Mouse (Mus musculus): Measurements from ENCODE around the gene Syngr2.

DNA sequence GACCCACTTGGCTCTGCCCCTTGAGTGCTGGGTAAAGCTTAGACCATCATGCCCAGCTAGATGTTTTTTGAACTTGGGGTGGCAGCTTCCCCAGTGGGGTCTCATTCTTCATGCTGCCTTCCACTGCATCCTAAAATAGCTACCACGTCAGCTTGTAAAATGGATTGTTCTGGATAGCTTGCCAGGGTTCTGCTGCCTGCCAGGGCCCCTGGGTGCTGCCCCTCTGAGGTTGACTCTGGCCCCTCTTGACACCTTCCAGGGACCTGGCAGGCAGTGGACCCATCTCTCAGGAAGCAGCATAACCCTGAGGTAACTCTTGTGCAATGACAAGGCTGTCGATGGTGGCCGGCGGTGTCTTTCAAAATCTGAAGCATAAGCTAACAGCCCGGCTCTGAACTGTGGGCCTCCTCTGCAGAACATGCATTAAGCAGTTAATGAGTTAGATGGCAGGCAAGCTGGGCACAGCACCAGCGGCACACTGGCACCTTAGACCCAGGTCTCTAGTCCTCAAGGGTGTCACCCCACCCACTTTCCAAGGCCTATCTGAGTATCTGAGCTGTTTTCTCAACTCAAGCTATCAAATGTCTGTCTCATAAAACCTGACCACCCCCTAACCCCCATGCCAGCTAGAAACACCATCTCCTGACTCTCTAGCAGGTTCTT, 5.4 kb downstream of the Syngr2 start:
- TF ChIP-seq GATA1 (IDR thresholded peaks at IDR 0.05; ENCODE audit: low read length) (no peak), TAL1 (IDR thresholded peaks at IDR 0.05; ENCODE audit: low read length) (no peak)
